Mouse (Mus musculus): Measurements from ENCODE around the gene Tfam. TPM values are rescaled to one million over a fixed set of nuclear protein-coding genes. Genes with fewer than 3 reads are reported as not detected.

The Tfam gene
- polyA plus RNA-seq, 1 experiment from 2014 or later, result 49.7 TPM

DNA sequence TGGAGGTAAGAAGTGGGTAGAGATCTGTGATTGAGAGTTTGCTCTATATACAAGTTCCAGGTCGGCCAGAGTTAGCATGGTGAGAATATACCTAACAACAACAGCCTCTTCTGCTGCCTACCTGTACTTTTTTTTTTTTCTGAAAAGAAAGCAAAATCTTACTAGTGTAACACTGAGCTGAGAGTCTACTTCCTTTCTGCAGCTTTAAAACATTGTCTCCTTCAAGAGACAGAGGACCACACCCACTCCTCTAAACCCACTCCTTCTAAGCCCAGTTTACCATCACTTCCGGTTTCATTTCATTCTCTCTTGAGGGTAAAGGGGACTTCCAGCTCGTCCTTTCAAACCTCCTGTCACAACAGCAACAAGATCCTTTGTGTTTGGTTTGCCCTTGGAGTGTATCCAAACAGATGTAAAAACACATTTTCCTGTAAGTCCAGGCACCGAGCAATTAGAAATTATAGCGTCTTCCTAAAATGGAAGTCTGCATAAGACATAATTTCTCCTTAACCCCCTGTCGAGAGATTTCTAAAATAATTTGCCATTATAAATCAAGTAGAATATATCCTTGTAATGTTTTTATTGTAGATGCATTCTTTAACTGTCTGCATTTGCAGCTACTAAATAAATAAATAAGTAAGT, 1.5 kb upstream of the Tfam start:
- H3K4me1 ChIP-seq (ENCODE audit: control insufficient read depth, insufficient read depth, low read length), result peaks cover 10% of the 10 kb centered on the region
- H3K36me3 ChIP-seq (ENCODE audit: control insufficient read depth, insufficient read depth, low read length), result no peaks in the 10 kb centered on the region
- no peak overlapping the region for H3K4me3 ChIP-seq (ENCODE audit: low read depth, low read length)
- 75% methylated on average over 6 of the region's 6 CpGs for WGBS
- H3K9me3 ChIP-seq (replicated peaks; ENCODE audit: control insufficient read depth, low read length, poor library complexity, severe bottlenecking), result no peaks in the 10 kb centered on the region
- no peak overlapping the region for H3K27ac ChIP-seq (ENCODE audit: low read length)
- ATAC-seq, result no peak
- no peak overlapping the region for H3K9ac ChIP-seq (ENCODE audit: low read depth, low read length)
- no peak overlapping the region for H3K4me2 ChIP-seq (ENCODE audit: low read length)
- no peaks in the 10 kb centered on the region for H3K27me3 ChIP-seq (ENCODE audit: control insufficient read depth, insufficient read depth, low read depth, low read length)

DNA sequence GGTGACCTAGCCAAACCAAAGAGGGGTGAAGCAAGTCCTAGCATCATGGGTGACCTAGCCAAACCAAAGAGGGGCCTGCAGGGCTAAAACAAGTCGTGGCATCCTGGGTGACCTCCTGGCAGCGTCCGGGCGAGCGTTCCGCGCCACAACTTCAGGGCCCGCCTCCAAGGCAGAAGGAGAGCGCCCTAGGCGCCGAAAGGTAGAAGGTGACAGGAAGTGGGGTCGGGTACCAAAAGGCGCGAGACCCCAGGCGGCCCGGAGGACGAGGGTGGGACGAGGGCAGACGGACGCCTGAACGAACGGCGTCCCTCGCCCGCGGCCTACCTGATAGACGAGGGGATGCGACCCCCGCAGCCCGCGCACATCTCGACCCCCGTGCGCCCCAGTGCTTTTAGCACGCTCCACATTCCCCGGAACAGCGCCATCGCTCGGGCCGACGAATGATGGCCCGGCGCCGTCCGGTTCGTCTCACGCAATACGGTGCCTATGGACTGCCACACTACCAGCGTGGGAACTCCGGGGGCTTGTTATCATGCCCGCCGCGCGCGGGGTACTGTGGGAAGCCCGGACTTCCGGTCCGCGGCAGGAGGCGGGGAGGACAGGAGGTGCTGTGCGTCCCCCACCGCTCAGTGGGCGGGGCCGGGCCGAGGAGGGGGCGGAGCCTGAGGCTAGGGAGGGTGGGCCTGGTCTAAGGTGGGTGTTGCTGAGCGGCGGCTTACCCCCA, 402 bp downstream of the Tfam start:
- Histone ChIP-seq H3K4me1 (ENCODE audit: control insufficient read depth, insufficient read depth, low read length) (peaks cover 10% of the 10 kb centered on the region), H3K4me3 (ENCODE audit: low read depth, low read length) (peak overlapping the region; percentile 91), H3K4me2 (ENCODE audit: low read length) (peak overlapping the region; percentile 90), H3K9ac (ENCODE audit: low read depth, low read length) (peak overlapping the region; percentile 92), H3K36me3 (ENCODE audit: control insufficient read depth, insufficient read depth, low read length) (peaks cover 8% of the 10 kb centered on the region; the same call in 1 of the 2 replicates), H3K9me3 (replicated peaks; ENCODE audit: control insufficient read depth, low read length, poor library complexity, severe bottlenecking) (no peaks in the 10 kb centered on the region), H3K27ac (ENCODE audit: low read length) (peak overlapping the region; percentile 77), H3K27me3 (ENCODE audit: control insufficient read depth, insufficient read depth, low read depth, low read length) (no peaks in the 10 kb centered on the region)
- WGBS, result under 1% methylated on average over 67 of the region's 68 CpGs
- ATAC-seq, result peak; percentile 99

- Histone ChIP-seq H3K27me3 (ENCODE audit: control insufficient read depth, insufficient read depth, low read depth, low read length) (no peaks in the 10 kb centered on the region), H3K27ac (ENCODE audit: low read length) (no peak overlapping the region), H3K36me3 (ENCODE audit: control insufficient read depth, insufficient read depth, low read length) (peaks cover 14% of the 10 kb centered on the region), H3K4me2 (ENCODE audit: low read length) (no peak overlapping the region), H3K9me3 (replicated peaks; ENCODE audit: control insufficient read depth, low read length, poor library complexity, severe bottlenecking) (no peaks in the 10 kb centered on the region), H3K4me3 (ENCODE audit: low read depth, low read length) (no peak overlapping the region), H3K4me1 (ENCODE audit: control insufficient read depth, insufficient read depth, low read length) (peaks cover 10% of the 10 kb centered on the region), H3K9ac (ENCODE audit: low read depth, low read length) (no peak overlapping the region)
- ATAC-seq, result no peak
- WGBS, result 98% methylated on average over 8 of the region's 8 CpGs
Measured at GRCm38 (mm10) chr10:71234071-71234470, 4.0 kb downstream of the Tfam start.

DNA sequence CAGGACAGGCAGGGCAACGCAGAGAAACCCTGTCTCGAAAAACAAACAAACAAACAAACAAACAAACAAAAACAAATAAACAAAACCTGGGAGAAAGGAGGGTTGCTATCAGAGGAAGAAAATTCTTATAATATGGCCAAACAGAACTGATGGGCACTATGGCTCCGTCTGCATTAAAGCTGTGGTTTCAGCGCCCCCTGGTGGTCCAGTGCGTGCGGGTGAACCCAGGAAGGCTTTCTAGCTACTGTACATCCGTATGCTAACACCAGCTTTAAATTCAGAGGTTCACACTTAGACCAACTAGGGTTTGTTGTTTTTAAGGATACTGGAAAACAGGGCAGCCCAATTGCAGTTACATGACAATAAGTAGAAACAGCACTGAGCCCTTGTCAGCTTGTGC, 12.2 kb downstream of the Tfam start:
- Histone ChIP-seq H3K27ac (ENCODE audit: low read length) (no peak overlapping the region), H3K9ac (ENCODE audit: low read depth, low read length) (no peak overlapping the region), H3K36me3 (ENCODE audit: control insufficient read depth, insufficient read depth, low read length) (peaks cover 25% of the 10 kb centered on the region), H3K4me3 (ENCODE audit: low read depth, low read length) (no peak overlapping the region), H3K4me2 (ENCODE audit: low read length) (no peak overlapping the region), H3K9me3 (replicated peaks; ENCODE audit: control insufficient read depth, low read length, poor library complexity, severe bottlenecking) (no peaks in the 10 kb centered on the region), H3K27me3 (ENCODE audit: control insufficient read depth, insufficient read depth, low read depth, low read length) (no peaks in the 10 kb centered on the region), H3K4me1 (ENCODE audit: control insufficient read depth, insufficient read depth, low read length) (no peaks in the 10 kb centered on the region)
- 38% methylated on average over 7 of the region's 7 CpGs for WGBS
- peak; percentile 58; the same call in 1 of the 2 replicates for ATAC-seq

- H3K9me3 ChIP-seq (replicated peaks; ENCODE audit: control insufficient read depth, low read length, poor library complexity, severe bottlenecking), result no peaks in the 10 kb centered on the region
- H3K36me3 ChIP-seq (ENCODE audit: control insufficient read depth, insufficient read depth, low read length), result peaks cover 12% of the 10 kb centered on the region
- peaks cover 2% of the 10 kb centered on the region; the same call in 1 of the 2 replicates for H3K4me1 ChIP-seq (ENCODE audit: control insufficient read depth, insufficient read depth, low read length)
- WGBS, result 38% methylated on average over 5 of the region's 5 CpGs
- ATAC-seq, result no peak
- H3K27me3 ChIP-seq (ENCODE audit: control insufficient read depth, insufficient read depth, low read depth, low read length), result no peaks in the 10 kb centered on the region
- H3K27ac ChIP-seq (ENCODE audit: low read length), result no peak overlapping the region
- no peak overlapping the region for H3K9ac ChIP-seq (ENCODE audit: low read depth, low read length)
- H3K4me3 ChIP-seq (ENCODE audit: low read depth, low read length), result no peak overlapping the region
- no peak overlapping the region for H3K4me2 ChIP-seq (ENCODE audit: low read length)
Measured at GRCm38 (mm10) chr10:71223101-71223500, 15.0 kb downstream of the Tfam start.

DNA sequence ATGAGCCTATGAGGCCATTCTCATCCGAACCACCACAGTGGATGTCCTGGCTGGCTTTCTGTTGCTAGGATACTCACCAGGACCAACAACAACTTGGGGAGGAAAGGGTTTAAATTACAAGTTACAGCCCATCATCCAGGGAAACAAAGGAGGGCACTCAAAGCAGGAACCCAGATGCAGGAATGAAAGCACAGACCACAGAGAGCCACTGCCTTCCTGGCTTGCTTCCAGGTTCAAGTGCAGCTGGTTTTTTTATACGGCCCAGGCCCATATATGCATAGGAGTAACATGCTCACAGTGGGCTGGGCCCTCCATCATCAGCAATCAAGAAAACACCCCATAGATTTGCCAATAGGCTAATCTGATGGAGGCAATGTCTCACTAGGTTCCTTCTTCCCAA, 15.4 kb downstream of the Tfam start:
- H3K27ac ChIP-seq (ENCODE audit: low read length), result no peak overlapping the region
- ATAC-seq, result no peak
- 60% methylated on average over 2 of the region's 2 CpGs for WGBS

DNA sequence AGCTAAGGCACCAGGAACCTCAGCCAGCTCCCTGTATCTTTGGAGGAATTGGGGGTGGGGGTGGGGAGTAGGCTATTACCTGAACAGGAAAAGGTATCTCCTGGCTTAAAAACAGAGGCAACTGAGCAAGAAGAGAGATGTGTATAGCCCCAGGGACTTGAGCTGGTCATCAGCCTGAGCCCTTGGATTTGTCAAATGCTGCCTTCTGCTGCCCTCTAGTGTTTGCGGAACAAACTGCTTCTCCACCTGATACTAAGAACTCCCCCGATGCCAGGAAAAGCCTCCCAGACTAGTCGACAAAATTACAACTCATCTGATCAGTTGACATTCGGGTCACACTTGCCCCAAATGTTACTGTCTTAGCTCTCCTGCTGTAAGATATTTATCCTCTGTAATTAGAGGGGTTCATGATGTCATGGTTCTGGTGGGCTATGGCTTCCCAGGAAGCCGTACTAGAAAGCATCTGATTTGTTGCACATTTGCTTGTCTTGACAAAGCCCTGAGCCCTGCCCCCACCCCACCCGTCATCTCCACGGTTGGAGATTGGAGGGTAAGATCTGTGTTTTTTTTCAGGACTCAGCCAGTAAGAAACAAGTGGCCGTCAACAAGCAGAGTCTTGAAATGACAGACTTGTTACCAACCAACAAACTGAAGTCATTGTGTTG, 19.7 kb downstream of the Tfam start:
- H3K27ac ChIP-seq (ENCODE audit: low read length), result no peak overlapping the region
- peak overlapping the region; percentile 31 for H3K4me2 ChIP-seq (ENCODE audit: low read length)
- H3K4me3 ChIP-seq (ENCODE audit: low read depth, low read length), result no peak overlapping the region
- H3K36me3 ChIP-seq (ENCODE audit: control insufficient read depth, insufficient read depth, low read length), result no peaks in the 10 kb centered on the region
- H3K27me3 ChIP-seq (ENCODE audit: control insufficient read depth, insufficient read depth, low read depth, low read length), result no peaks in the 10 kb centered on the region
- WGBS, result 16% methylated on average over 8 of the region's 8 CpGs
- H3K9me3 ChIP-seq (replicated peaks; ENCODE audit: control insufficient read depth, low read length, poor library complexity, severe bottlenecking), result no peaks in the 10 kb centered on the region
- peak; percentile 70 for ATAC-seq
- H3K4me1 ChIP-seq (ENCODE audit: control insufficient read depth, insufficient read depth, low read length), result peaks cover 4% of the 10 kb centered on the region; the same call in 1 of the 2 replicates
- no peak overlapping the region for H3K9ac ChIP-seq (ENCODE audit: low read depth, low read length)

More for the DNA sequence above, 15.4 kb downstream of the Tfam start:
- Histone ChIP-seq H3K27me3 (ENCODE audit: control insufficient read depth, insufficient read depth, low read depth, low read length) (no peaks in the 10 kb centered on the region), H3K4me1 (ENCODE audit: control insufficient read depth, insufficient read depth, low read length) (peaks cover 4% of the 10 kb centered on the region; the same call in 1 of the 2 replicates), H3K9ac (ENCODE audit: low read depth, low read length) (no peak overlapping the region), H3K4me3 (ENCODE audit: low read depth, low read length) (no peak overlapping the region), H3K9me3 (replicated peaks; ENCODE audit: control insufficient read depth, low read length, poor library complexity, severe bottlenecking) (no peaks in the 10 kb centered on the region), H3K4me2 (ENCODE audit: low read length) (no peak overlapping the region), H3K36me3 (ENCODE audit: control insufficient read depth, insufficient read depth, low read length) (peaks cover 10% of the 10 kb centered on the region)

GRCm38 (mm10) chr10:71215996-71216395, 22.1 kb downstream of the Tfam start:
- H3K27ac ChIP-seq (ENCODE audit: low read length), result no peak overlapping the region
- H3K27me3 ChIP-seq (ENCODE audit: control insufficient read depth, insufficient read depth, low read depth, low read length), result no peaks in the 10 kb centered on the region
- no peaks in the 10 kb centered on the region for H3K36me3 ChIP-seq (ENCODE audit: control insufficient read depth, insufficient read depth, low read length)
- H3K9ac ChIP-seq (ENCODE audit: low read depth, low read length), result no peak overlapping the region
- no peak overlapping the region for H3K4me3 ChIP-seq (ENCODE audit: low read depth, low read length)
- no peaks in the 10 kb centered on the region for H3K9me3 ChIP-seq (replicated peaks; ENCODE audit: control insufficient read depth, low read length, poor library complexity, severe bottlenecking)
- no peak for ATAC-seq
- WGBS, result 81% methylated on average over 9 of the region's 9 CpGs
- peaks cover 4% of the 10 kb centered on the region; the same call in 1 of the 2 replicates for H3K4me1 ChIP-seq (ENCODE audit: control insufficient read depth, insufficient read depth, low read length)
- H3K4me2 ChIP-seq (ENCODE audit: low read length), result no peak overlapping the region

DNA sequence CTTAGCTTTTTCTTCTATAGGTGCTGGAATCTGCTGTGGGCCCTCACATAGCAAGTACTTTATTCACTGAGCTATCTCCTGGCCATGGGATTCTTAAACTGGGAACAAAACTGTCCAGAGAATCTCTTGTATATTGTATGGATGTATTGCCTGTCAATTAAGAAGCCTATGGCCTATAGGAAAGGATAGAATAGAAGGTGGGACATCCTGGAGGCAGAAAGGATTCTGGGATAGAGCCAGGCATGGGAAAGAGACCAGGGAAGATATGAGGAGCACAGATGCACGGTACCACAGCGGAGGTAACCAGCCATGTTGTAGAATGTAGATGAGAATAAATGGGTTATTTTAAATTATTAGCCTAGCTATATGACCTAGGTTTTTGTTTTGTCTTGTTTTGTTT, 36.6 kb downstream of the Tfam start:
- WGBS, result 83% methylated on average over 2 of the region's 2 CpGs
- no peak overlapping the region for H3K27ac ChIP-seq (ENCODE audit: low read length)
- no peaks in the 10 kb centered on the region for H3K27me3 ChIP-seq (ENCODE audit: control insufficient read depth, insufficient read depth, low read depth, low read length)
- ATAC-seq, result no peak
- no peak overlapping the region for H3K4me2 ChIP-seq (ENCODE audit: low read length)
- H3K4me1 ChIP-seq (ENCODE audit: control insufficient read depth, insufficient read depth, low read length), result no peaks in the 10 kb centered on the region
- H3K4me3 ChIP-seq (ENCODE audit: low read depth, low read length), result no peak overlapping the region
- no peaks in the 10 kb centered on the region for H3K36me3 ChIP-seq (ENCODE audit: control insufficient read depth, insufficient read depth, low read length)
- H3K9ac ChIP-seq (ENCODE audit: low read depth, low read length), result no peak overlapping the region
- H3K9me3 ChIP-seq (replicated peaks; ENCODE audit: control insufficient read depth, low read length, poor library complexity, severe bottlenecking), result no peaks in the 10 kb centered on the region

Data from midbrain, embryonic 16.5 days (tissue).